Comparison of ENCODE assay signal across 8 mouse cellular contexts in genomic region chr1:170992550-170992949, GRCm38 (mm10). TPM values are rescaled to one million over a fixed set of nuclear protein-coding genes. Genes with fewer than 3 reads are reported as not detected.
DNase-seq lines count a peak whose midpoint lies in the region; ATAC-seq and TF ChIP-seq lines count a peak whose summit lies in the region.

No protein-coding gene starts in this region.

- H3K27me3 ChIP-seq in heart, embryonic 10.5 days (ENCODE audit: insufficient read depth, poor library complexity, severe bottlenecking), result peaks cover 22% of the 10 kb centered on the region; the same call in 1 of the 2 replicates
- no peaks in the 10 kb centered on the region for H3K27me3 ChIP-seq in embryonic facial prominence, embryonic 11.5 days (ENCODE audit: control insufficient read depth, insufficient read depth, low read length)
- H3K27me3 ChIP-seq in midbrain, embryonic 11.5 days (ENCODE audit: control insufficient read depth, insufficient read depth, low read length), result no peaks in the 10 kb centered on the region

- H3K4me3 ChIP-seq in heart, embryonic 10.5 days, result no peak overlapping the region
- H3K4me3 ChIP-seq in embryonic facial prominence, embryonic 11.5 days (ENCODE audit: low read depth, low read length), result no peak overlapping the region
- no peak overlapping the region for H3K4me3 ChIP-seq in left cerebral cortex, adult 2 months
- no peak overlapping the region for H3K4me3 ChIP-seq in midbrain, embryonic 11.5 days (ENCODE audit: low read depth, low read length)

- no peak overlapping the region for H3K9ac ChIP-seq in embryonic facial prominence, embryonic 11.5 days (replicated peaks; ENCODE audit: low read length)
- no peak overlapping the region for H3K9ac ChIP-seq in midbrain, embryonic 11.5 days (ENCODE audit: low read length)

- H3K36me3 ChIP-seq in heart, embryonic 10.5 days, result no peaks in the 10 kb centered on the region
- H3K36me3 ChIP-seq in embryonic facial prominence, embryonic 11.5 days (replicated peaks; ENCODE audit: control insufficient read depth, insufficient read depth, low read depth, low read length), result no peaks in the 10 kb centered on the region
- no peaks in the 10 kb centered on the region for H3K36me3 ChIP-seq in midbrain, embryonic 11.5 days (ENCODE audit: control insufficient read depth, insufficient read depth, low read length)

- TF ChIP-seq CTCF in left cerebral cortex, adult 2 months (IDR thresholded peaks at IDR 0.05), result peak; percentile 67

- intact Hi-C loops in left cerebral cortex, adult 2 months (cut with DNase I), result loop anchor here (1.0 kb wide), 1 partner anchor 91 kb away; no protein-coding TSS in a partner anchor

- peak; percentile 48 to 51 for DNase-seq in heart, adult 18-20 months
- DNase-seq in heart, embryonic 10.5 days (ENCODE audit: low spot score), result no peak
- DNase-seq in 3T3-L1 (ENCODE audit: low read depth, low spot score), result peak; percentile 80
- DNase-seq in Muller cell, postnatal 12 days (ENCODE audit: inconsistent ontology term), result peak; percentile 20
- peak; percentile 38 for DNase-seq in embryonic facial prominence, embryonic 11.5 days (ENCODE audit: low spot score)
- DNase-seq in left cerebral cortex, adult 2 months (ENCODE audit: extremely low spot score in 1 of 2, low spot score in 2 of 2), result peak; percentile 25 to 32
- peak; percentile 6 for DNase-seq in right cerebral cortex, postnatal 25 days
- DNase-seq in midbrain, embryonic 11.5 days (ENCODE audit: low spot score, missing footprints), result no peak

- no peak overlapping the region for H3K4me2 ChIP-seq in embryonic facial prominence, embryonic 11.5 days (ENCODE audit: low read depth, low read length)
- no peak overlapping the region for H3K4me2 ChIP-seq in midbrain, embryonic 11.5 days

- no peaks in the 10 kb centered on the region for H3K9me3 ChIP-seq in heart, embryonic 10.5 days
- H3K9me3 ChIP-seq in embryonic facial prominence, embryonic 11.5 days (replicated peaks; ENCODE audit: control insufficient read depth, low read length), result no peaks in the 10 kb centered on the region
- no peaks in the 10 kb centered on the region for H3K9me3 ChIP-seq in midbrain, embryonic 11.5 days (ENCODE audit: control insufficient read depth, low read length)

- H3K27ac ChIP-seq in heart, embryonic 10.5 days, result no peak overlapping the region
- H3K27ac ChIP-seq in embryonic facial prominence, embryonic 11.5 days (replicated peaks; ENCODE audit: low read depth, low read length), result no peak overlapping the region
- H3K27ac ChIP-seq in left cerebral cortex, adult 2 months, result no peak overlapping the region
- no peak overlapping the region for H3K27ac ChIP-seq in midbrain, embryonic 11.5 days (ENCODE audit: low read depth, low read length)

- no peaks in the 10 kb centered on the region for H3K4me1 ChIP-seq in heart, embryonic 10.5 days
- no peaks in the 10 kb centered on the region for H3K4me1 ChIP-seq in embryonic facial prominence, embryonic 11.5 days (ENCODE audit: control insufficient read depth, insufficient read depth, low read length)
- no peaks in the 10 kb centered on the region for H3K4me1 ChIP-seq in midbrain, embryonic 11.5 days (ENCODE audit: control insufficient read depth, insufficient read depth, low read length)

- no peak for ATAC-seq in embryonic facial prominence, embryonic 11.5 days (replicated peaks; ENCODE audit: insufficient number of reproducible peaks, low FRiP score, low TSS enrichment, low read depth)
- ATAC-seq in midbrain, embryonic 11.5 days (ENCODE audit: low FRiP score), result no peak

- 58% methylated on average over 5 of the region's 5 CpGs for WGBS in heart, embryonic 10.5 days
- WGBS in embryonic facial prominence, embryonic 11.5 days, result 70% methylated on average over 5 of the region's 5 CpGs
- WGBS in midbrain, embryonic 11.5 days, result 67% methylated on average over 5 of the region's 5 CpGs

RNA-seq across cellular contexts. Expression of gene Fcgr2b, which starts 16.2 kb away (rescaled TPM):
- 1 to 10 TPM; 6.8 to 7.3 TPM for total RNA-seq in heart, adult 18-20 months (2021)
- not detected in 2 replicates for polyA plus RNA-seq in heart, embryonic 10.5 days (2016; fragmentation: Nextera tagmentation; extraction: Ambion mirVana)
- 0.52 TPM in 1 of 2 replicates, not detected in the other for polyA plus RNA-seq in embryonic facial prominence, embryonic 11.5 days (2014; fragmentation: Nextera tagmentation; extraction: Ambion mirVana)
- 1 to 10 TPM; 4.7 to 5.0 TPM for total RNA-seq in left cerebral cortex, adult 2 months (2021)
- 0.18 TPM in 1 of 2 replicates, not detected in the other for polyA plus RNA-seq in midbrain, embryonic 11.5 days (2014; fragmentation: Nextera tagmentation; extraction: Ambion mirVana)

RNA-seq across cellular contexts. Expression of gene Fcgr4, which starts 26.2 kb away (rescaled TPM):
- total RNA-seq in heart, adult 18-20 months (2021), result under 1 TPM; 0.35 to 0.59 TPM
- polyA plus RNA-seq in heart, embryonic 10.5 days (2016; fragmentation: Nextera tagmentation; extraction: Ambion mirVana), result 0.14 TPM in 1 of 2 replicates, not detected in the other
- 0.17 and 0.22 TPM in 2 replicates for polyA plus RNA-seq in embryonic facial prominence, embryonic 11.5 days (2014; fragmentation: Nextera tagmentation; extraction: Ambion mirVana)
- under 1 TPM in 1 of 2 experiments, not detected in 1; 0.36 TPM for total RNA-seq in left cerebral cortex, adult 2 months (2021)
- polyA plus RNA-seq in midbrain, embryonic 11.5 days (2014; fragmentation: Nextera tagmentation; extraction: Ambion mirVana), result 0.18 and 0.55 TPM in 2 replicates

Comparison
In these comparisons a context has a peak if more than half of its experiments do, and no peak if none do; other contexts are left out.
1. DNase-seq: peak in heart, adult 18-20 months (2 of 2), 3T3-L1 (single experiment), Muller cell, postnatal 12 days (single experiment), embryonic facial prominence, embryonic 11.5 days (single experiment), left cerebral cortex, adult 2 months (2 of 2) and right cerebral cortex, postnatal 25 days (single experiment); none in heart, embryonic 10.5 days (single experiment) and midbrain, embryonic 11.5 days (single experiment).